Mouse (Mus musculus) left cerebral cortex, postnatal 10 days (tissue): Measurements from ENCODE around the gene Sumo1. TPM values are rescaled to one million over a fixed set of nuclear protein-coding genes. Genes with fewer than 3 reads are reported as not detected.

ENCODE experiments used
- DNase-seq, 2 experiments: peaks; one replicate each; pipeline ENCODE4 v3.0.0; 2021 to 2022; ENCODE audit warnings: low spot score in 2 of 2, mixed read lengths in 1 of 2; ENCODE audit errors: extremely low spot score in 1 of 2
- intact Hi-C: fragments of 180-260 bp; cut with DNase I; formaldehyde crosslinking; loops from one replicate; pipeline ENCODE4 v1.15.1; 2025
- total RNA-seq, 2 experiments: library from RNA; stranded (reverse); gene quantifications; 2 replicates each; pipeline ENCODE4 v1.2.3; 2021

Gene Sumo1
- 100 to 1,000 TPM; 105 to 111 TPM for total RNA-seq

GRCm38 (mm10) chr1:59670641-59671168, at the start of gene Sumo1:
Gene Sumo1, minus strand, starts transcription at chr1:59670834.
- intact Hi-C loops: no loop called here
- peak; percentile 87 to 92 for DNase-seq

DNA sequence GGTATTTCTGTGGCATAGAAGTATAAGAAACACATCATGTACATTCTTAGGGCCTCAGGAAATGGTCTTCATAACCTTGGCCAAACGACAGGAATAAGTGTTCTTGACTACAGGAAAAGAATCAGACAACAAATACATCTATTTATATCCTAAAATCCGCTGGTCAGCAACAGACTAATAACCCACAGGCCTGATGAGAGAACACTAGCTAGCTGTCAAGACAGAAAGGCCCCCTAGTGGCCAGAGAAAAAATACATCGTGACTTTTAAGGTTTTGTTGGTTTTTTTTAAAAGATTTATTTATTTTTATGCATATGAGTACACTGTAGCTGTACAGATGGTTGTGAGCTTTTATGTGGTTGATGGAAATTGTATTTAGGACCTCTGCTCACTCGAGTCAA, 49.3 kb upstream of the Sumo1 start:
- DNase-seq: no peak
- intact Hi-C loops: no loop called here

DNA sequence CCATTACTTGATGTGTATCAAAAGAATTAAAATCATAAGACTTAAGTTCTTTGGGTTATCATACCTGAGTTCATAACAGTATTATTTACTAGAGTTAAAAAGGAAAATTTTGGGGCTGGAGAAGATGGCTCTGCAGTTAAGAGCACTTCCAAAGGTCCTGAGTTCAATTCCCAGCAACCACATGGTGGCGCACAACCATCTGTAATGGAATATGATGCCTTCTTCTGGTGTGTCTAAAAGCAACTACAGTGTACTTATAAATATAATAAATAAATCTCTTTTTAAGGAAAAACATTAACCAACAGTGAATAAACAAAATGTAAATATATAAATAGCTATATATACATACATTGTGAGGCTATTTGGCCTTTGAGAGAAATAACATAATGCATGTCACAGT, 31.1 kb upstream of the Sumo1 start:
- DNase-seq: no peak
- intact Hi-C loops: loop anchor here (10.0 kb wide), 2 partner anchors 163 to 383 kb away; no protein-coding TSS in a partner anchor

DNA sequence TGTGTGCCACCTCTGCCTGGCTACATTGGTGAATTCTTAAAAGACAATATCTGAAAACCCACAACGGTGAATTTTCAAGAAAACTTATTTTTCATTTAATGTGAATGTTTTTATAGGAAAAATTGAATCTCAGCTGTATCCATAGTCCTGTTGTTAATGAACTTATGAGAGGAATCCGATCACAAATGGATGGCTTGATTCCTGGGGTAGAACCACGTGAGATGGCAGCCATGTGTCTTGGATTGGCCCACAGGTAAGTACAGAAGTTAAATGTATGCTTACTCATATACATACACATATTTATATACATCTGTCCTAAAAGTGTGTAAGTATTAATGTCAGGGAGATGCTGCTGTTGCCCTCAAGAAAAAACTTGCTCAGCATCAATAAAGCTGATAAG, 27.6 kb upstream of the Sumo1 start:
- intact Hi-C loops: no loop called here
- no peak for DNase-seq

GRCm38 (mm10) chr1:59697751-59698150, 27.1 kb upstream of the Sumo1 start:
- intact Hi-C loops: no loop called here
- no peak for DNase-seq

GRCm38 (mm10) chr1:59690467-59690866, 19.8 kb upstream of the Sumo1 start:
- DNase-seq: no peak
- intact Hi-C loops: no loop called here

- DNase-seq: no peak
- intact Hi-C loops: no loop called here
Measured at GRCm38 (mm10) chr1:59687493-59687892, 16.9 kb upstream of the Sumo1 start.

- peak; percentile 90 to 95 for DNase-seq
- intact Hi-C loops: no loop called here
Measured at GRCm38 (mm10) chr1:59684819-59685755, 14.5 kb upstream of the Sumo1 start, which contains the start of gene Nop58. Gene Nop58, plus strand, starts transcription at chr1:59684971.

DNA sequence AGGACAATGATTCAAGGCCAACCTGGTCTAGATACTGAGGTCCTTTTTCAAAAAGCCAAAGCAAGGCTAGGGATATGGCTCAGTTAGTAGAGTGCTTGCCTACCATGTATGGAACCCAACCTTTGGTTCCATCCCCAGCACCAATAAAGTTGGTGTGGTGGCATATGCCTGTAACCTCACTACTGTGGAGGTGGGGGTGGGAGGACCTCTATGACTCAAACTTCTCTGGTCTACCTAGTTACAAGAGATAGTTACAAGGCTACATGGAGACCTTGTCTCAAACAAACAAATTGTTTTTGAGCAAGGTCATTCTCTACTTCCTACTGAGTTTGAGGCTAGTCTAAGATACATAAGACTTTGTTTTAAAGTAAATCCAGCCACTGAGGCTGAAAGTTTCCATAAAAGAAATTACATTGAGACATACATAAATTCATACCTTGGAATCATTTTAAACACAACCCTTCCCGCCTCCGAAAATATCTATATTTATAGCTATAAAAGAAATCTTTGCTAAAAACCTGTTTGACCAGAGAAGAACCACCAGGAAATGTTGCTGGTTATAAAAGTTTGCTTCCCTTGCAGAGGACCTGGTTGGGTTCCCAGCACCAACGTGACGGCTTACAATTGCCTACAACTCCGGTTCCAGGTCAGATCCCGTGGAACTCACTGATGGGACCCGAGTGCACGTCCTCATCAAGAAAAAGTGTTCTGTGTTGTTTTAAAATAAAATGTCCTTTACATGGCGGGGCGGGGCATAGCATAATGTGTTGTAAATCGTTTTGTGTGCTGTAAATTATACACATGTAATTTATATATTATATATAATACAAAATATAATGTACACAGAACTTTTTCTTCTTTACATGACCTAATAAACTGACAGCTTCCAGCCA, 13.5 kb upstream of the Sumo1 start:
- intact Hi-C loops: no loop called here
- peak in 1 of 2 experiments; percentile 24 for DNase-seq

- DNase-seq: no peak
- intact Hi-C loops: no loop called here
Measured at GRCm38 (mm10) chr1:59673661-59674060, 3.0 kb upstream of the Sumo1 start.

- DNase-seq: no peak
- intact Hi-C loops: no loop called here
Measured at GRCm38 (mm10) chr1:59669962-59670630, 538 bp downstream of the Sumo1 start.

DNA sequence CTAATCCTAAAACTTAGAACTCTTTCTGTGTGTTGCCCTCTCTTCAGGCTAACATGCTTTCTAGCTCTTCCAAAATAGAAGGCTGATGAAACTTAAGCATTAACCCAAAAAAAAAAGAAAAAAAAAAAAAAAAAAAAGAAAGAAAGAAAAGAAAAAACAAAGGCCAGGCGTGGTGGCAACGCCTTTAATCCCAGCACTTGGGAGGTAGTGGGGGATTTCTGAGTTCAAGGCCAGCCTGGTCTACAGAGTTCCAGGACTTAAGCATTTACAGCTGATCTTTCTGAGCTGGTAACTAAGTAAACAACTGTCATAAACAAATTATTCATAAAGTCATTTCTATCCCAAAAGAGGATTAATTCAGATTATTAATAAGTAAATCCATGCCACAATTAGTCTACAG, 1.8 kb downstream of the Sumo1 start:
- no peak for DNase-seq
- intact Hi-C loops: no loop called here

DNA sequence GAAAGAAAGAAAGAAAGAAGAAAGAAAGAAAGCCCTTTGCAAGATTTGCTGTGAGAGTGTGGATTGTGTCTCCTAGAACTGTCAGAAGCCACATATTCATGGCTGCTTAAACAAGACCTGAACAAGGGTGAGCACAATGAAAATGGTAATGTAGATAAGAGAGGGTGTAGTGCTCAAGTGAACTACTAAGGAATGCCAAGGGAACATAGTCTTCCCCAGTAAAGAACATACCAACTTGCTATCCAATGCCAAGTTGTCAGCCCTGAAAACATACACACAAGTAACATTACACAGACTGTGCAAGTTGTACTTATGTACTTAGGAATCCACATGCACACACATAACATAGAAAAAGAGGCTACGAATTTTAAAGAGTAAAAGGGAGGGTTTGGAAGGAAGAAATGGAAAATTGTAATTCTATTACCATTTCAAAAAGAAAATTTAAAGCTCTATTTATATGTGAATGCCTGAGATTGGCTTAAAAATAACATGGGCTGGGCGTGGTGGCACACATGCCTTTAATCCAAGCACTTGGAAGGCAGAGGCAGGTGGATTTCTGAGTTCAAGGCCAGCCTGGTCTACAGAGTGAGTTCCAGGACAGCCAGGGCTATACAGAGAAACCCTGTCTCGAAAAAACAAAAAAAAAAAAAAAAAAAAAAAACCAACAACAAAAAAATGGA, 7.0 kb downstream of the Sumo1 start:
- no peak for DNase-seq
- intact Hi-C loops: no loop called here

- intact Hi-C loops: no loop called here
- DNase-seq: no peak
Measured at GRCm38 (mm10) chr1:59656244-59657171, 14.1 kb downstream of the Sumo1 start.

DNA sequence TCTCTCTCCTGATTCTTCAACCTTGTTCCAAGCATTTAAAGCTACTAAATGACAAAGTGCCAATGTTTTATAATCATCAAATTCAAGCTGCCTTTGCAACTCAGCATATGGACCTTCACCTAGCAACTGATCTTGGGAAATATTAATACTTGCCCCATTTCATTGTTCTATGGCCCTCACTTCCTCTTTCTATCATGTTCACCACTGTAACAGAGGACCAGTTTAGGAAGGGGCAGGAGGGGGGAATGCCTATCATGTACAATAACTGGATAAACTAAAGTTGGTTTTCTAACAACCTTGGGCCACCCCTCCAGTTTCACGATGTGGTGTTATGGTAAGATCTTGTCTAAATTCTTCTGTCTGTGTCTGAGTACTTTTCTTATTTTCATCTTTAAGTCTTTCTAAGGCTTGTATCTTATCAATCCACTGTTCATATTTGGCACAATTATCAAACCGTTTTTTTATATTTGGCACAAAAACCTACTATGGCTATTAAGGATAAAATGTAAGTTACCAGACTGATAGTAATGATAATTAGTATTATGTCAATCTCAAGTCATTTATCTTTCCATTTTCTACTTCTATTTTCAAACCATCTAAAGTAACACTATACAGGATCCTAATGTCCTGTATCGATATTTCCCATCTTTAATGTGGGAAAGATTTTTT, 17.3 kb downstream of the Sumo1 start:
- intact Hi-C loops: no loop called here
- no peak for DNase-seq

- intact Hi-C loops: no loop called here
- DNase-seq: no peak
Measured at GRCm38 (mm10) chr1:59651201-59651819, 19.3 kb downstream of the Sumo1 start.
